Comparison of ENCODE assay signal across 10 mouse cellular contexts in genomic region chr17:67989716-67990115, GRCm38 (mm10). TPM values are rescaled to one million over a fixed set of nuclear protein-coding genes. Genes with fewer than 3 reads are reported as not detected.
A peak's percentile ranks its signal among the peaks of the same experiment; 100 is the strongest.
DNase-seq lines count a peak whose midpoint lies in the region; ATAC-seq and TF ChIP-seq lines count a peak whose summit lies in the region.
"Had no signal": no experiment of that assay in that cellular context is flagged by ENCODE, and none has a peak within 500 bp of the region (broad histone marks: within the 10 kb centered on the region; RNA-seq: fewer than 3 reads in every experiment).

No protein-coding gene starts in this region.

- H3K27ac ChIP-seq in intestine, embryonic 14.5 days (ENCODE audit: low read depth), result peak overlapping the region; percentile 57
- no peak overlapping the region for H3K27ac ChIP-seq in intestine, postnatal 0 days (ENCODE audit: low read depth, low read length)
- 0 out of 2 replicates have a peak overlapping the region, but pooled peaks have one; percentile 32 for H3K27ac ChIP-seq in limb, embryonic 11.5 days (replicated peaks; ENCODE audit: low read depth, low read length)
- no peak overlapping the region for H3K27ac ChIP-seq in cerebellum, adult 2 months (ENCODE audit: insufficient read depth, low read length)

- TF ChIP-seq CTCF in intestine, postnatal 0 days (IDR thresholded peaks at IDR 0.05; ENCODE audit: low read depth), result no peak
- TF ChIP-seq CTCF in cerebellum, adult 2 months (IDR thresholded peaks at IDR 0.05; ENCODE audit: borderline replicate concordance, insufficient read depth, low read depth, low read length), result no peak

- H3K36me3 ChIP-seq in intestine, embryonic 14.5 days (ENCODE audit: control insufficient read depth, insufficient read depth, low read length), result no peaks in the 10 kb centered on the region
- H3K36me3 ChIP-seq in intestine, postnatal 0 days (ENCODE audit: control insufficient read depth, insufficient read depth), result no peaks in the 10 kb centered on the region; the same call in 1 of the 2 replicates
- H3K36me3 ChIP-seq in limb, embryonic 11.5 days (ENCODE audit: control insufficient read depth, insufficient read depth, low read length), result no peaks in the 10 kb centered on the region

- DNase-seq in adrenal gland, postnatal 10 days, result peak; percentile 12
- no peak for DNase-seq in adrenal gland, adult 2 months
- DNase-seq in intestine, embryonic 14.5 days (ENCODE audit: low spot score), result peak; percentile 54
- DNase-seq in 3T3-L1 (ENCODE audit: low read depth, low spot score), result peak; percentile 52
- no peak for DNase-seq in limb, embryonic 11.5 days (ENCODE audit: low spot score)
- DNase-seq in testis, postnatal 14 days (ENCODE audit: low spot score), result no peak
- no peak for DNase-seq in cerebellum, adult 2 months
- DNase-seq: cerebellum, adult 18-20 months; left cerebral cortex, postnatal 4 days had no signal

- no peaks in the 10 kb centered on the region for H3K9me3 ChIP-seq in intestine, embryonic 14.5 days (ENCODE audit: control insufficient read depth, low read length)
- H3K9me3 ChIP-seq in intestine, postnatal 0 days (ENCODE audit: control insufficient read depth), result no peaks in the 10 kb centered on the region
- no peaks in the 10 kb centered on the region for H3K9me3 ChIP-seq in limb, embryonic 11.5 days (ENCODE audit: control insufficient read depth, low read length)

- peaks cover 33% of the 10 kb centered on the region for H3K4me1 ChIP-seq in intestine, embryonic 14.5 days (replicated peaks; ENCODE audit: control insufficient read depth, insufficient read depth, low read length)
- H3K4me1 ChIP-seq in intestine, postnatal 0 days (replicated peaks; ENCODE audit: control insufficient read depth, insufficient read depth, low read length), result no peaks in the 10 kb centered on the region
- H3K4me1 ChIP-seq in limb, embryonic 11.5 days (ENCODE audit: control insufficient read depth, insufficient read depth, low read length), result peaks cover 18% of the 10 kb centered on the region
- H3K4me1 ChIP-seq in cerebellum, adult 2 months (ENCODE audit: control insufficient read depth, insufficient read depth, low read length), result no peaks in the 10 kb centered on the region

- no peaks in the 10 kb centered on the region for H3K27me3 ChIP-seq in intestine, embryonic 14.5 days (replicated peaks; ENCODE audit: control insufficient read depth, insufficient read depth, low read length)
- no peaks in the 10 kb centered on the region for H3K27me3 ChIP-seq in intestine, postnatal 0 days (replicated peaks; ENCODE audit: control insufficient read depth, insufficient read depth, low read length)
- no peaks in the 10 kb centered on the region for H3K27me3 ChIP-seq in limb, embryonic 11.5 days (ENCODE audit: control insufficient read depth, insufficient read depth, low read length)
- no peaks in the 10 kb centered on the region for H3K27me3 ChIP-seq in cerebellum, adult 2 months (ENCODE audit: control insufficient read depth, insufficient read depth, low read length)

- TF ChIP-seq POLR2A in cerebellum, adult 2 months (IDR thresholded peaks at IDR 0.05; ENCODE audit: borderline replicate concordance, insufficient read depth, low read length), result no peak

- ATAC-seq in intestine, embryonic 14.5 days (replicated peaks; ENCODE audit: low FRiP score, low TSS enrichment, low read depth), result no peak
- no peak for ATAC-seq in intestine, postnatal 0 days
- ATAC-seq in limb, embryonic 11.5 days (ENCODE audit: insufficient number of reproducible peaks, low FRiP score, low TSS enrichment, low read depth), result no peak

- no peak overlapping the region for H3K4me3 ChIP-seq in intestine, embryonic 14.5 days (ENCODE audit: low read depth, low read length)
- H3K4me3 ChIP-seq in intestine, postnatal 0 days (ENCODE audit: low read depth, low read length), result no peak overlapping the region
- no peak overlapping the region for H3K4me3 ChIP-seq in limb, embryonic 11.5 days (ENCODE audit: low read depth, low read length)
- H3K4me3 ChIP-seq in cerebellum, adult 2 months (replicated peaks; ENCODE audit: insufficient read depth, low read depth, low read length), result no peak overlapping the region

- H3K9ac ChIP-seq in intestine, embryonic 14.5 days (ENCODE audit: low read length), result no peak overlapping the region
- H3K9ac ChIP-seq in intestine, postnatal 0 days (ENCODE audit: low read depth, low read length), result no peak overlapping the region
- H3K9ac ChIP-seq in limb, embryonic 11.5 days (ENCODE audit: low read length), result no peak overlapping the region

- WGBS in intestine, embryonic 14.5 days, result 17% methylated on average over 5 of the region's 5 CpGs
- WGBS in intestine, postnatal 0 days, result 30% methylated on average over 5 of the region's 5 CpGs
- 23% methylated on average over 5 of the region's 5 CpGs for WGBS in limb, embryonic 11.5 days
- WGBS in cerebellum, adult 2 months, result 81% methylated on average over 5 of the region's 5 CpGs

- H3K4me2 ChIP-seq in intestine, embryonic 14.5 days (ENCODE audit: low read length), result 0 out of 2 replicates have a peak overlapping the region, but pooled peaks have one; percentile 4
- H3K4me2 ChIP-seq in intestine, postnatal 0 days (replicated peaks; ENCODE audit: low read depth), result no peak overlapping the region
- H3K4me2 ChIP-seq in limb, embryonic 11.5 days (ENCODE audit: low read depth, severe bottlenecking), result peak overlapping the region; percentile 11; the same call in 1 of the 2 replicates

RNA-seq across cellular contexts. Expression of gene Arhgap28, which starts 14.2 kb away (rescaled TPM):
- 10 to 100 TPM; 12.6 to 13.1 TPM for total RNA-seq in adrenal gland, postnatal 10 days (2021)
- 10 to 100 TPM in 1 of 2 experiments, 1 to 10 TPM in 1; 7.9 to 12.5 TPM for total RNA-seq in adrenal gland, adult 2 months (2021)
- 7.8 and 9.4 TPM in 2 replicates for polyA plus RNA-seq in adrenal gland, adult 2 months (2012; rRNA removed)
- 29.9 and 36.3 TPM in 2 replicates for polyA plus RNA-seq in intestine, embryonic 14.5 days (2014; fragmentation: Nextera tagmentation; extraction: Ambion mirVana)
- 3.8 and 3.9 TPM in 2 replicates for polyA plus RNA-seq in intestine, postnatal 0 days (2015; fragmentation: Nextera tagmentation; extraction: Ambion mirVana)
- 66.3 and 70.3 TPM in 2 replicates for polyA plus RNA-seq in limb, embryonic 11.5 days (2014; fragmentation: Nextera tagmentation; extraction: Ambion mirVana)
- 0.27 and 0.28 TPM in 2 replicates for polyA plus RNA-seq in cerebellum, adult 2 months (2012; rRNA removed)

Comparison
In these comparisons a context has a peak if more than half of its experiments do, and no peak if none do; other contexts are left out.
1. DNase-seq: peak in adrenal gland, postnatal 10 days (single experiment), intestine, embryonic 14.5 days (single experiment) and 3T3-L1 (single experiment); none in adrenal gland, adult 2 months (single experiment), limb, embryonic 11.5 days (single experiment), testis, postnatal 14 days (single experiment) and cerebellum, adult 2 months (0 of 2).
2. H3K27ac ChIP-seq: peak in intestine, embryonic 14.5 days (single experiment) and limb, embryonic 11.5 days (single experiment); none in intestine, postnatal 0 days (single experiment) and cerebellum, adult 2 months (single experiment).